Mouse (Mus musculus): ENCODE results near the gene Sult1a1.
"Not testable (repeated sequence)": the region's sequence is repeated elsewhere in the genome, so short reads cannot be mapped to it uniquely, and the experiment has no call there.

The Sult1a1 gene

GRCm38 (mm10) chr7:126696886-126697285, 20.7 kb upstream of the Sult1a1 start:
- DNase-seq (ENCODE audit: low read depth, low spot score), result peak; percentile 23

- DNase-seq (ENCODE audit: low read depth, low spot score), result no peak
Observed at GRCm38 (mm10) chr7:126696303-126696702, 20.1 kb upstream of the Sult1a1 start.

GRCm38 (mm10) chr7:126695631-126696207, 19.5 kb upstream of the Sult1a1 start, which contains the start of gene Slx1b:
TSS of gene Slx1b (minus strand) at chr7:126695784.
- peak; percentile 96 for DNase-seq (ENCODE audit: low read depth, low spot score)

- peak; percentile 91 for DNase-seq (ENCODE audit: low read depth, low spot score)
Observed at GRCm38 (mm10) chr7:126695210-126695611, 19.0 kb upstream of the Sult1a1 start, which contains the start of gene Bola2. TSS of gene Bola2 (plus strand) at chr7:126695401.

GRCm38 (mm10) chr7:126694441-126695051, 18.3 kb upstream of the Sult1a1 start:
- DNase-seq (ENCODE audit: low read depth, low spot score), result no peak

- no peak for DNase-seq (ENCODE audit: low read depth, low spot score)
Observed at GRCm38 (mm10) chr7:126693781-126694180, 17.5 kb upstream of the Sult1a1 start.

- DNase-seq (ENCODE audit: low read depth, low spot score), result peak; percentile 87
Observed at GRCm38 (mm10) chr7:126693256-126693655, 17.0 kb upstream of the Sult1a1 start.

- no peak for DNase-seq (ENCODE audit: low read depth, low spot score)
Observed at GRCm38 (mm10) chr7:126692426-126692825, 16.2 kb upstream of the Sult1a1 start.

GRCm38 (mm10) chr7:126691676-126692075, 15.4 kb upstream of the Sult1a1 start:
- no peak for DNase-seq (ENCODE audit: low read depth, low spot score)

GRCm38 (mm10) chr7:126690737-126691136, 14.5 kb upstream of the Sult1a1 start:
- DNase-seq (ENCODE audit: low read depth, low spot score), result no peak

GRCm38 (mm10) chr7:126689021-126689420, 12.8 kb upstream of the Sult1a1 start:
- no peak for DNase-seq (ENCODE audit: low read depth, low spot score)

- DNase-seq (ENCODE audit: low read depth, low spot score), result not testable (repeated sequence)
Observed at GRCm38 (mm10) chr7:126688156-126688555, 11.9 kb upstream of the Sult1a1 start.

GRCm38 (mm10) chr7:126681221-126681620, 5.0 kb upstream of the Sult1a1 start:
- DNase-seq (ENCODE audit: low read depth, low spot score), result no peak

- DNase-seq (ENCODE audit: low read depth, low spot score), result no peak
Observed at GRCm38 (mm10) chr7:126679683-126680082, 3.5 kb upstream of the Sult1a1 start.

GRCm38 (mm10) chr7:126678545-126679341, 2.5 kb upstream of the Sult1a1 start:
- no peak for DNase-seq (ENCODE audit: low read depth, low spot score)

GRCm38 (mm10) chr7:126676631-126677220, 494 bp upstream of the Sult1a1 start:
- DNase-seq (ENCODE audit: low read depth, low spot score), result no peak

GRCm38 (mm10) chr7:126675104-126675503, 1.1 kb downstream of the Sult1a1 start:
- no peak for DNase-seq (ENCODE audit: low read depth, low spot score)

- DNase-seq (ENCODE audit: low read depth, low spot score), result no peak
Observed at GRCm38 (mm10) chr7:126672111-126672510, 4.1 kb downstream of the Sult1a1 start.

GRCm38 (mm10) chr7:126670152-126670551, 6.1 kb downstream of the Sult1a1 start:
- no peak for DNase-seq (ENCODE audit: low read depth, low spot score)

GRCm38 (mm10) chr7:126668452-126668851, 7.8 kb downstream of the Sult1a1 start:
- no peak for DNase-seq (ENCODE audit: low read depth, low spot score)

- DNase-seq (ENCODE audit: low read depth, low spot score), result peak; percentile 29
Observed at GRCm38 (mm10) chr7:126667495-126668090, 8.6 kb downstream of the Sult1a1 start.

- DNase-seq (ENCODE audit: low read depth, low spot score), result no peak
Observed at GRCm38 (mm10) chr7:126665269-126665668, 11.0 kb downstream of the Sult1a1 start.
